Mouse (Mus musculus) cortical plate, adult 2 months (tissue): Measurements from ENCODE around the gene Tgfbrap1. TPM values are rescaled to one million over a fixed set of nuclear protein-coding genes. Genes with fewer than 3 reads are reported as not detected.
A peak's percentile ranks its signal among the peaks of the same experiment; 100 is the strongest.

Experiments
- H3K27ac ChIP-seq: fragments of 200-500 bp; 2 replicates; pipeline ENCODE4 v1.5.1; 2012; ENCODE audit warnings: low read length, control low read depth, inconsistent platforms; ENCODE audit not compliant: insufficient read depth
- H3K4me1 ChIP-seq: fragments of 200-500 bp; 2 replicates; pipeline ENCODE4 v1.6.1; 2011; ENCODE audit warnings: low read length; ENCODE audit not compliant: control insufficient read depth, insufficient read depth
- H3K4me3 ChIP-seq: fragments of 200-500 bp; 2 replicates; pipeline ENCODE4 v1.5.1; 2011; ENCODE audit warnings: mild to moderate bottlenecking, low read length, control low read depth; ENCODE audit not compliant: insufficient read depth
- CTCF ChIP-seq: fragments of 200-500 bp; IDR thresholded peaks from 2 replicates; pipeline ENCODE4 v1.5.1; 2011; ENCODE audit warnings: mild to moderate bottlenecking, control low read depth, low read length; ENCODE audit not compliant: insufficient read depth; ENCODE audit errors: extremely low read depth
- POLR2A ChIP-seq: fragments of 200-500 bp; IDR thresholded peaks from 2 replicates; pipeline ENCODE4 v1.6.1; 2011; ENCODE audit warnings: mild to moderate bottlenecking, low read length, control low read depth; ENCODE audit not compliant: insufficient read depth; ENCODE audit errors: extremely low read depth
- polyA plus RNA-seq: library from polyadenylated mRNA; depleted of rRNA; stranded (reverse); fragments of >200 nt; gene quantifications from 2 replicates; pipeline ENCODE4 v1.2.3, GENCODE M21; 2012; rRNA removed

The Tgfbrap1 gene
- polyA plus RNA-seq: 37.2 and 37.4 TPM in 2 replicates

- TF ChIP-seq POLR2A (peak; percentile 93), CTCF (no peak)
- Histone ChIP-seq H3K4me1 (peaks cover 3% of the 10 kb centered on the region; the same call in 1 of the 2 replicates), H3K27ac (peak within 1 kb of the TSS; percentile 85), H3K4me3 (peak within 1 kb of the TSS; percentile 47)
Measured at GRCm38 (mm10) chr1:43098031-43098984, at the start of gene Tgfbrap1, which contains the start of gene AI597479. Gene Tgfbrap1, minus strand, starts transcription at chr1:43098637. Gene AI597479, plus strand, starts transcription at chr1:43098710.

GRCm38 (mm10) chr1:43147474-43147873 lies 49.0 kb upstream of the Tgfbrap1 start:
- Histone ChIP-seq H3K27ac (no peak overlapping the region), H3K4me3 (no peak overlapping the region), H3K4me1 (peaks cover 2% of the 10 kb centered on the region; the same call in 1 of the 2 replicates)
- TF ChIP-seq POLR2A (no peak), CTCF (no peak)

GRCm38 (mm10) chr1:43145388-43145787 lies 47.0 kb upstream of the Tgfbrap1 start:
- Histone ChIP-seq H3K27ac (no peak overlapping the region), H3K4me1 (peaks cover 12% of the 10 kb centered on the region), H3K4me3 (no peak overlapping the region)
- TF ChIP-seq POLR2A (no peak), CTCF (no peak)

GRCm38 (mm10) chr1:43144338-43144906 lies 46.0 kb upstream of the Tgfbrap1 start:
- Histone ChIP-seq H3K4me3 (no peak overlapping the region), H3K27ac (no peak overlapping the region), H3K4me1 (peaks cover 12% of the 10 kb centered on the region)
- TF ChIP-seq CTCF (no peak), POLR2A (no peak)

GRCm38 (mm10) chr1:43143791-43144190 lies 45.4 kb upstream of the Tgfbrap1 start:
- H3K4me1 ChIP-seq: peaks cover 12% of the 10 kb centered on the region
- no peak for TF ChIP-seq POLR2A
- no peak overlapping the region for H3K27ac ChIP-seq
- no peak overlapping the region for H3K4me3 ChIP-seq

GRCm38 (mm10) chr1:43143284-43143683 lies 44.8 kb upstream of the Tgfbrap1 start:
- no peak for TF ChIP-seq POLR2A
- peak; percentile 52 for TF ChIP-seq CTCF
- no peak overlapping the region for H3K27ac ChIP-seq
- peaks cover 13% of the 10 kb centered on the region for H3K4me1 ChIP-seq
- no peak overlapping the region for H3K4me3 ChIP-seq

- no peak for TF ChIP-seq CTCF
- no peak for TF ChIP-seq POLR2A
- no peak overlapping the region for H3K4me3 ChIP-seq
- no peak overlapping the region for H3K27ac ChIP-seq
- peaks cover 15% of the 10 kb centered on the region for H3K4me1 ChIP-seq
Measured at GRCm38 (mm10) chr1:43142849-43143248, 44.4 kb upstream of the Tgfbrap1 start.

GRCm38 (mm10) chr1:43141555-43141961 lies 43.1 kb upstream of the Tgfbrap1 start:
- H3K4me3 ChIP-seq: no peak overlapping the region
- TF ChIP-seq CTCF: no peak
- TF ChIP-seq POLR2A: no peak

GRCm38 (mm10) chr1:43139587-43140266 lies 41.3 kb upstream of the Tgfbrap1 start:
- peaks cover 20% of the 10 kb centered on the region for H3K4me1 ChIP-seq
- no peak overlapping the region for H3K4me3 ChIP-seq
- no peak overlapping the region for H3K27ac ChIP-seq
- TF ChIP-seq POLR2A: no peak
- peak; percentile 97 for TF ChIP-seq CTCF

More at GRCm38 (mm10) chr1:43141555-43141961, 43.1 kb upstream of the Tgfbrap1 start:
- H3K4me1 ChIP-seq: peaks cover 18% of the 10 kb centered on the region
- no peak overlapping the region for H3K27ac ChIP-seq
